Mouse (Mus musculus) heart, adult 2 months (tissue): ENCODE measurements around the gene Gpr153.

Experiments used
- CTCF ChIP-seq: fragments of 200-600 bp; IDR thresholded peaks from 2 replicates; pipeline ENCODE4 v1.8.1; 2022; ENCODE audit warnings: antibody characterized with exemption, mild to moderate bottlenecking, moderate library complexity
- POLR2A ChIP-seq: fragments of 200-500 bp; IDR thresholded peaks from 2 replicates; pipeline ENCODE4 v1.6.1; 2011; ENCODE audit warnings: mild to moderate bottlenecking, low read depth, low read length, control low read depth; ENCODE audit not compliant: insufficient read depth

DNA sequence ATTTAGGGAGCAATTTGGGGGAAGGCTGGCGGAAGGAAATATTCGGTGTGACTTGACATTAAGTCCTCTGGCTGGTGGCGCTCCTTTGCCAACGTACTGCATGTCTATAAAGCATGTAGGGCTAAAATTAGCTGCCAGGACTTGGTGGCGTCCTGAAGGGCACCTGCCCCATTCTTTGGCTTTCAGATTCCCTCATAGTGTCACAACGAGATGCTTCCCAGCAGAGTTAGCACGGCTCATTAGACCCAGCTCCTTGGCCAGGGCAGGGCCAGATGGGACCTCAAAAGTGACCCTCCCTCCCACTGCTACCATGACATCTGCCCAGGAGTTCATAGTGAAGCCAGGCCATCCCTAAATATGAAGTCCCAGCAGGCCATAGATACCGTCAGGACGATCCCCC lies 3.4 kb upstream of the Gpr153 start:
- TF ChIP-seq POLR2A = no peak
- no peak for TF ChIP-seq CTCF
